Mouse (Mus musculus): ENCODE data around the gene Clca1.
"Not testable (repeated sequence)": the region's sequence is repeated elsewhere in the genome, so short reads cannot be mapped to it uniquely, and the experiment has no call there.

Clca1 gene

DNA sequence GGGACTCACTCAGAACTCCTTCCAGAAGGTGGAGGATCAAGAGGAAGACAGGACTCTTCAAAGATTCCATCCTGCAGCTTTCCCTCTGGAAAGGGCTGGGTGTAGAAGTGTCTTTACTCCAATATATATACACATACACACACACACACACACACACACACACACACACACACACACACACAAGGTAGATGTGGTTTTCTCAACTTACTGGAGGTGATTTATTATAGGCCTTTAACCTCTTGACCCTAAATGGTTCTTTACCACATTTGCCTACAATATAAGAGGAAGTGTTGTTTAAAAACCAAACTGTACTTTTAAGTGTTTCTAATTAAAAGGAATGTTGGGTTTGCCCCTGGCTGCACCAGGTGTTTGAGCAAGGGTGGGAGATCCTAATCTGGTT is at the start of gene Clca1:
TSS of gene Clca1 (minus strand) at position 101 of the 400 bp plus-strand sequence.
- DNase-seq (ENCODE audit: low spot score in 2 of 2): no peak

DNA sequence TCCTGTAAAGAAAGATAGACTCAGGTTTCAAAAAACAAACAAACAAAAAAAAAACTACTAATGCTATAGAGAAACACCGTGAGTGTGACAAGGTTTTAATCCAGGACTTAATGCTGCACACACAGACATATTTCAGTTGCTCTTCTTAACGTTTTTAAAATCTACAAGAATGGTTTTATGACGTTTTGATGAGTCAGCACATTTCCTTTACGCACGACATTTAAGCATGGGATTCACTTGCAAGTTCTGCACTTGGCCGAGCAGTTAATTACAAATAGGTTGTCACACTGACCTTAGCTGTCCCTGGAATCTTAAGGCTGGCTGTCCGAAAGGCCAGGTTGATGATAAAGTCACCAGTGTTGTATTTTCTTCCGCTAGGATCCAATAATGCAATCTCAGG is 48.3 kb upstream of the Clca1 start:
- no peak for DNase-seq (ENCODE audit: low spot score in 2 of 2)

- no peak for DNase-seq (ENCODE audit: low spot score in 2 of 2)
These were observed 45.8 kb upstream of the Clca1 start for GRCm38 (mm10) chr3:145078405-145078804.

DNA sequence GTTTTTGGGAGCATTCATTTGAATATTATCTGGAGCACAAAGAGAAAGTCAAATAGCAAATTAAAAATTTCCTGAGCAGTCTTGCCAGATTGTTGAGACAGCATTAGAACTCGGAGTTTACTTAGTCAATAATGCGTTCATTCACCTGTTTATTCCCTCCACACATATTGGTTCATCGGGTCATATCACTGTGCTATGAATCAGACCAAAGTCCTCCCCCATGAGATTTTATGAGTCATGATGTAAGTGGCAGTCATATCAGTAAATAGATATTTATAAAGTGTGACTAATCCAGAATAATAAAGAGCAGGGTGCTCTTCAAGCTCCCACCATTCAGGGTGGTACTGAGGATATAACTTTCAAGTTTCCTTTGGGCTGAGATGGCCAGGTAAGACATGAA is 39.8 kb upstream of the Clca1 start:
- no peak for DNase-seq (ENCODE audit: low spot score in 2 of 2)

DNA sequence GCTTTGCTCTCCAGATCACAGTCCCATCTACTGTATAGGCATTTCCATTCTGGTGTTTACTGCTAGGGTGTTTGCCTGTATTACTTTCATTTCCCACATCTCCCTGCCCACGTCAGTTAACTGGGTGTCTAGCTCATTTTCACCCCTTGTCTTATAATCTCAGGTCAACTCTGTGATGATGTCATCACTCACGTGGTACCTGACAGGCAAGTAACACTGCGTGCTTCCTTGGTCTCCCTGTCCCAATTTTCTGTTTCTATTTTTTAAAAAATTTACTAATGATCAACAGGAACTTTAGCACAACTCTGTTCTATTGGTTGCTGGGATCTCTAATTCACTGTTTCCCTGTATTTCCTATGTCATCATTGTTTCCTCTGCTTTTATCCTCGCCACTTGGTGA is 36.4 kb upstream of the Clca1 start:
- no peak for DNase-seq (ENCODE audit: low spot score in 2 of 2)

GRCm38 (mm10) chr3:145055138-145055537 is 22.6 kb upstream of the Clca1 start:
- not testable (repeated sequence) for DNase-seq (ENCODE audit: low spot score in 2 of 2)

DNA sequence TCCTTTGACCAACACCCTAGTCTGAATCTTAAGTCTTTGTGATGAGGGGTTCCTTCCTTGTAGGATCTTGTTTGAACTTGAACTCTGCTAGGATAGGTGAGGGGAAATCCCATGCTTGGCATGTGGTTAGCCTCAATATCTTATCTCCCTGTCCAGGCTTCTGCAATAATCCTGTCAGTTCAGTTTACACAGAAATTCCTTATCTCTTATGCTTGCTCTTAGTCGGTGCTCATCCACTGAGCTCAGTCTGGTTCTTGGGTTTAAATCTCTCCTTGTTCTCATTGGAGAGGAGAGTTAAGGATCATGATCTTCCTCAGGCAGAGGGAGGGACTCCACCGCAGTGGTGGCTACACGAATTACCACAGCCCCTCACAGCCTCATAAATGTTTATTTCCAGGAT is 17.2 kb upstream of the Clca1 start:
- DNase-seq (ENCODE audit: low spot score in 2 of 2): no peak

GRCm38 (mm10) chr3:145038813-145039212 is 6.2 kb upstream of the Clca1 start:
- DNase-seq (ENCODE audit: low spot score in 2 of 2): no peak

DNA sequence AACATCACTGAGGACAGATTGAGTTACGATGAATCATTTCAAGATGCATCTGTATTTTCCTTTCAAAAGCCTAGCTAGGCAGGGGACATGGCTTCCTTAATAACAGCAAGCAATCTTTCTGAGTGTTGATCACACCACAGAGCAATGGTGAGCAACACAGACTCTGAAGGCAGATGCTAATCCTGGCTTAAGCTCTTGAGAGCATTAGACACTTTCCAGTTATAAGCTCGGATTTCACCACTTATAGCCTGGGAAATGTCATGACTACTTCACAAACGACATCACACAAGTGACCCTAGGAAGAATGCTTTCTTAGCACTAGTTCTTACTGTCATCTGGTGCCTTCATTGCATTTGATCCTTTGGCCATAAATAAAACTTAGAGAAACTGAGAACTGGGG is 4.5 kb downstream of the Clca1 start:
- no peak for DNase-seq (ENCODE audit: low spot score in 2 of 2)

DNA sequence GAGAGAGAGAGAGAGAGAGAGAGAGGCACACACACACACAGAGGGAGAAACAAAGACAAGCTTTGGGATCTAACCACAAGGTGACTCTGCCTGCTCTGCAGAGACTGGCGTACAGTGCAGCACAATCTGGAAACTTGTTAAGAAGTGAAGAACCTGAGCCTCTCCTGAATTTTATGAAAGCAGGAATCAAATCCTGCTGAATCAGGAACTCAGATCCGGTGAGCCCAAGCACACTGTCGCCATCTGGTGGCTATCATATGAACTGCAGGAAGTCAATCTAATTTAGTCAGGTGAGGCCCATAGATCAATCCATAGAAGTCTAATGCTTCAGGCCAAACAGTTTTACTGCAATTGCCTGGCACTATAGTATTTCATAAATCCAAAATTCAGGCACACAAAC is 5.8 kb downstream of the Clca1 start:
- peak in 1 of 2 experiments; percentile 11 for DNase-seq (ENCODE audit: low spot score in 2 of 2)

DNA sequence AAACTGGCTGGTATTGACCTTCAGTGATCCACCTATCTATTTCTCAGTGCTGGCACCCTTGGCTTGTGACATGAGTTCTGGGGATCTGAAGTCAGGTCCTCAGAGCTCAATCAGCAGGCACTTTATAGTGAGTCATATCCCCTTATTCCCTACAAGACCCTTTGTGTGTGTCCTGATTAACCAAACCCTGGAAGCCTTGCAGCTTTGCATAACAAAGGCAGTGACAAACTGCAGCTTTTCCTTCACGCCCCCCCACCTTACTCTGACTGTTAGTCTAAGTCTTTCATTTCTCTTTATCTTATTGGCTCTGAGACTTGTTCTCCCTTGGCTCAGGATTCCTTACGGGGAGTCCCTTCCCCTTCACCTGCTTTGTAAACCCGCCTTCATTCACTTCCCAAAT is 14.8 kb downstream of the Clca1 start:
- DNase-seq (ENCODE audit: low spot score in 2 of 2): no peak

DNA sequence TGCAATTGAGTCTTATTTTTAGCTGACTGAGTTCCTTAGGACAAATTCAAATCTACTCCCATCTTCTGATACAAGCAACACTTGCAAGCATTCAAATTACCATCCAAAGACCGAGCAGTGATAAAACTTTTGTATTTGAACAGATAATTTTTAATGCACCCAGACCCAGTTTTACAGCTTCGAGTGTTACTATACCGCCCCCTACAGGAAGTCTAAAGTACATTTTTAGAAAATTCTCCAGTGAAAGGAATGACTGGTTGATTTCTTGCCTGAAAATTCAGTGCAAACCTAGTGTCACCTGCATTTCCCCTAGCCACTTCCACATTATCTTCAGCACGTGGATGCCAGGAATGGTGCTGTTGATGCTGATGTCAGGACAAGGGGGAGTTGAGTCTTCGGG is 28.2 kb downstream of the Clca1 start:
- DNase-seq (ENCODE audit: low spot score in 2 of 2): no peak

GRCm38 (mm10) chr3:145000912-145001311 is 31.7 kb downstream of the Clca1 start:
- DNase-seq (ENCODE audit: low spot score in 2 of 2): no peak

DNA sequence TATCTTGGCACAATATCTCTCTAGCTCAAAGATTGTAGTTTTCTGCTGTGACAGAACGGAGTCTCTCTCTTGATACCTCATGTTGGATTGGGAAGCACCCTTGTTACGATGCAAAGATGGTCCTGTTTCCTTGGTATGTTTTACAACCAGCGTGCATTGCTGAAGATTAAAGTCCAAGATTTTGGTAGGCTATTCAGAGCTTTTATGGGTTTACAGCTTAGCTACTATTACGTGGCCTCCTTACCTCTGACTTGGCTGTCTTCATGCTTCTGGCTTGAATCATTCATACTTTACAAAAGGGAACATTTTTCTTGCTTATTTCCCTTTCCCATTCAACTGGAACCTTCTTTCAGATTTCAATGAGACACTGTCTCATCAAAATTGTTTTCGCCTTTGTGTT is 39.5 kb downstream of the Clca1 start:
- no peak for DNase-seq (ENCODE audit: low spot score in 2 of 2)

- no peak for DNase-seq (ENCODE audit: low spot score in 2 of 2)
These were observed 40.0 kb downstream of the Clca1 start for GRCm38 (mm10) chr3:144992618-144993017.

DNA sequence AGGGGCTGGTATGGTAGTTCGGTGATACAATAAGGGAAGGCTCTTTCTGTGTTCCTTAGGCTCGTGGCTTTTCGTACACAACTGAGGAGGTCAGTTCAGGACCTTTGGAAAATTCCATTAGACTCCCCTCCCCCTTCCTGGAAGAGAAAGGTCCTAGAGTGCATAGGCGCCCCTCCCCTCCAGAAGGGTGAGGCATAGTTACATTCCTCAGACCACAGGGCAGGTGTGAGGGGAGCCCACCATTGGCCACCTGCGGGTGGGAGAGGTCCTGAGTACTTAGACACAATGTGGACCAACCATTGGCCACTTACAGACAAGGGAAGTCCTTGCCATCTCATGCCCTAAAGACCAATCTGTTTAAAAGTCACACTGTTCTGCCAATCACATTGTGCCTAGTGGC is 46.7 kb downstream of the Clca1 start:
- no peak for DNase-seq (ENCODE audit: low spot score in 2 of 2)

DNA sequence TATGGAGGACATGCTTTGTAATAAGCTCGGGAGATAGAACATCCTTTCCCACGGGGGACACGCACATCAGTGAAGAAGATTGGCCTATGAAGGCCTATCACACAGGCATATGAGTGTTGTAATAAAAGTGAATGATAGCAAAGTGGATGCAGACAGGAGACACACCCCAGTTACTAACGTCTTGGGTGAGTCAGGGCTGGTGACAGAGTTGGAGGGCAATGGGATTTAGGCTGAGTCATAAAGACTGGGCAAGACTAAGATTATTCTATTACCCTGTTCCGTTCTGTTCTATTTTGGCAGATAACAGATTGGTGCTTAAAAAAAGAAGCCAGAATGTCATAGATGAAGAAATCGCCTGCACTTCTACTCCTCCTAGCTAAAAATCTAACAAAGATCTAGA is 52.0 kb downstream of the Clca1 start:
- peak in 1 of 2 experiments; percentile 14 for DNase-seq (ENCODE audit: low spot score in 2 of 2)

DNA sequence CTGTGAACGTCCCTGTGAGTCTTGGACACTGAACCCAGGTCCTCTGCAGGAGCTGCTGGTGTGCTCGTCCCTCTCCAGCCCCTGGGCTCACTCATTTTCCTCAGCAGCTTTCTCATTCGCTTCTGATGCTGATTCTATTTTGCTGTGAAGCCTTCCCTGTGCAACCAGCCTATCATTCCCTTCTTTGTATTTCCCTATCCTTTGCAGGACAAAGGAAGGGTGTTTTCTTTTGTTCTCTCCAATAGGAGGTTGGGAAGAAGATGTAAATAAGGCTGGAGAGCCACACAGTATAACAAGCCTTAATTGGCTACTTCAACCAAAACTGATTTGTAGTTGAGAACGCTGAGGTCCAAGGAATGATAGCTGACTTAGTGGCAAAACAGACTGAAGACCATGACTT is 54.9 kb downstream of the Clca1 start:
- DNase-seq (ENCODE audit: low spot score in 2 of 2): no peak

DNA sequence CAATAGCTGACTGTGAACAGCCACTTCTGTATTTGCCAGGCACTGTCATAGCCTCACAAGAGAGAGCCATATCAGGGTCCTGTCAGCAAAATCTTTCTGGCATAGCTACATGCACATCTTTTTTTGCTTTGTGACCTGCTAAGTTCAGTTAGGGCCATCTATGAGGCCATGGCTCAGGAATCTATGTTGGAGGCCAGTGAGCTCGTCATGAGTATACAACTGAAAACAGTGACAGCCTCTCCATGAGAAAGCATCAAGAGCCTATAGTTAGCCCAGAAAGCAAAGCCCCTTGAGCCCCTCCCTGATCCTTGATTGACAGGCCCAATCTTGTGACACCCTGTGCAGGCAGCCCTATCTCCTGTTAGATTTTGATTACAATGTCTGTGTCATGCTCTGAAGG is 56.5 kb downstream of the Clca1 start:
- DNase-seq (ENCODE audit: low spot score in 2 of 2): no peak

DNA sequence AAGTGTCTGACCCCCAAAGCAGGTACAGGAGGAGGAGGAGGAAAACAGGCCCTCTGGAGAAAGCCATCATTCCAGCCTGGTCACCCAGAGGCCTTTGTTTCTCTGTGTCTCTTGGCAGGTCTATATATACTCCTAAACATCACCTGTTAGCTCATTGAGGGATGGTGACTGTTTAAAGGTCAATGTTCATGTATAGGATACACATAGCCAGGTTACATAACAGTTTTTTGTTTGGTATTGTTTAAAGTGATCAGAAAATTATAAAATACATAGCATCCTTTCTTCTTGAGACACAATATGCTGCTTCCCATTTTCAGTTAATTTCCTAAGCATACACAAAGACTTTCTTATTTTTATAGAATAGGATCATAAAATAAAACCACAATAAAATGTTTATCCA is 57.6 kb downstream of the Clca1 start, which contains the start of gene Clca4a:
TSS of gene Clca4a (minus strand) at position 101 of the 400 bp plus-strand sequence.
- no peak for DNase-seq (ENCODE audit: low spot score in 2 of 2)

- peak in 1 of 2 experiments; percentile 15 for DNase-seq (ENCODE audit: low spot score in 2 of 2)
These were observed 60.9 kb downstream of the Clca1 start for GRCm38 (mm10) chr3:144971553-144972270.

DNA sequence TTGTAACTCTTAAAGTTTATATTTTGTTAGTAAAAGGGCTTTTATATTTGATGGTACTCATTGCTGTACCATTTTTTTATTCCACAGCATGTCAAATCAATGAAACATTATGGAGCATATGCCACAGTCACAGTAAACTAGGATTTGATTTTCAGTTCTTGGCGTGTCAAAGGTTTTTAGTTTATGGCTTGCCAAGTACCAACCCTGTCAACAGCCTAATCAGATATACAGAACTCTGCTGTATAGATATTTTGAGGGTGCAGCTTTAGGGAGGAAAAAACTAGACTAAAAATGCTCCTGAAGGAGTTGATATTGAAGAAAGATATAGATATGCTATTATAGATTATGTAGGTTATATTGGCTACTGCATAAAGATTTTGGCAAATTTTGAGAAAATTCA is 62.8 kb downstream of the Clca1 start:
- DNase-seq (ENCODE audit: low spot score in 2 of 2): no peak

- DNase-seq (ENCODE audit: low spot score in 2 of 2): no peak
These were observed 66.5 kb downstream of the Clca1 start for GRCm38 (mm10) chr3:144966074-144966473.

Measured in urinary bladder, adult 18-20 months (tissue).